Mouse (Mus musculus) midbrain, embryonic 11.5 days (tissue): ENCODE measurements around the gene Sbf2. TPM values are rescaled to one million over a fixed set of nuclear protein-coding genes. Genes with fewer than 3 reads are reported as not detected.
A peak's percentile ranks its signal among the peaks of the same experiment; 100 is the strongest.
"Not testable (repeated sequence)": the region's sequence is repeated elsewhere in the genome, so short reads cannot be mapped to it uniquely, and the experiment has no call there.

Source experiments
- ATAC-seq: fragments of 200-750 bp; cut with Nextera tagmentation; 2 replicates; pipeline ENCODE4 v1.8.0; 2017; ENCODE audit warnings: moderate TSS enrichment, moderate library complexity; ENCODE audit not compliant: low FRiP score
- DNase-seq: peaks from one replicate; pipeline ENCODE4 v3.0.0; 2015; ENCODE audit warnings: low spot score; ENCODE audit errors: missing footprints
- H3K27ac ChIP-seq: fragments of 300-500 bp; sonication (generic); 2 replicates; pipeline ENCODE4 v1.5.1; 2014; ENCODE audit warnings: low read depth, low read length
- H3K27me3 ChIP-seq: fragments of 300-500 bp; sonication (generic); 2 replicates; pipeline ENCODE4 v1.6.1; 2014; ENCODE audit warnings: mild to moderate bottlenecking, low read length, moderate library complexity, mixed read lengths; ENCODE audit not compliant: control insufficient read depth, insufficient read depth
- H3K36me3 ChIP-seq: fragments of 300-500 bp; sonication (generic); 2 replicates; pipeline ENCODE4 v1.6.1; 2014; ENCODE audit warnings: mild to moderate bottlenecking, low read length, moderate library complexity, mixed read lengths; ENCODE audit not compliant: control insufficient read depth, insufficient read depth
- H3K4me1 ChIP-seq: fragments of 300-500 bp; sonication (generic); 2 replicates; pipeline ENCODE4 v1.6.1; 2014; ENCODE audit warnings: low read length; ENCODE audit not compliant: control insufficient read depth, insufficient read depth
- H3K4me2 ChIP-seq: fragments of 300-500 bp; sonication (generic); 2 replicates; pipeline ENCODE4 v1.6.1; 2014; ENCODE audit warnings: mild to moderate bottlenecking, moderate library complexity
- H3K4me3 ChIP-seq: fragments of 300-500 bp; sonication (generic); 2 replicates; pipeline ENCODE4 v1.5.1; 2014; ENCODE audit warnings: low read depth, low read length
- H3K9ac ChIP-seq: fragments of 300-500 bp; sonication (generic); 2 replicates; pipeline ENCODE4 v1.6.1; 2014; ENCODE audit warnings: low read length
- H3K9me3 ChIP-seq: fragments of 300-500 bp; sonication (generic); 2 replicates; pipeline ENCODE4 v1.6.1; 2016; ENCODE audit warnings: low read length; ENCODE audit not compliant: control insufficient read depth
- WGBS: fragments of 180-500 bp; shearing (Covaris S2); extraction: QIAGEN DNeasy Blood & Tissue Kit; methylation state at CpG from one replicate; pipeline ENCODE4 v1.1.7; 2014; 5-methylcytosine and 5-hydroxymethylcytosine counted together
- polyA plus RNA-seq: library from polyadenylated mRNA; unstranded; fragments of >200 nt; fragmentation: Nextera tagmentation; extraction: Ambion mirVana; gene quantifications from 2 replicates; pipeline ENCODE4 v1.2.1, GENCODE M21; 2014

The Sbf2 gene
- polyA plus RNA-seq, 1 experiment from 2014 or later, result 34.6 TPM

DNA sequence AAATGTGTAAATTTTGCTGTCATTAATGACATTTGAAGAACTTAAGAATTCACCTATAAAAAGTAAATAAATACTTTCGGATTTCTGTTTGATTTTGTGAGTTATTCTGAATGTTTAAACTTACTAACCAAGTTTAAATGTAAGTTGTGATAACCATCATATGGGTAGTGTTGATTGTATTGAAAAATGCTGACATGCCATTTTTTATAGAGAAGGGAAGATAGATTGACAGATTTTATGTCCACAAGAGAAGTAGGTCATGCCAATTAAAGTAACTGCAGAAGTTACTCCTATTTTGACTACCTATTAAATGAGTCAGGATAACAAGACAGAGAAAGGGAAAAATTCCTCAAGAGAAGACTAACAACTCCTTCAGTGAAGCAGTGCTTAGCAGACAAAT, 53.1 kb downstream of the Sbf2 start:
- ATAC-seq (no peak), DNase-seq (no peak)
- H3K36me3 ChIP-seq, result no peaks in the 10 kb centered on the region
- no peak overlapping the region for H3K9ac ChIP-seq
- H3K4me1 ChIP-seq, result no peaks in the 10 kb centered on the region
- no peak overlapping the region for H3K4me2 ChIP-seq
- no peaks in the 10 kb centered on the region for H3K9me3 ChIP-seq
- H3K27me3 ChIP-seq, result no peaks in the 10 kb centered on the region
- 88% methylated on average over 1 of the region's 1 CpGs for WGBS
- no peak overlapping the region for H3K4me3 ChIP-seq
- H3K27ac ChIP-seq, result no peak overlapping the region

DNA sequence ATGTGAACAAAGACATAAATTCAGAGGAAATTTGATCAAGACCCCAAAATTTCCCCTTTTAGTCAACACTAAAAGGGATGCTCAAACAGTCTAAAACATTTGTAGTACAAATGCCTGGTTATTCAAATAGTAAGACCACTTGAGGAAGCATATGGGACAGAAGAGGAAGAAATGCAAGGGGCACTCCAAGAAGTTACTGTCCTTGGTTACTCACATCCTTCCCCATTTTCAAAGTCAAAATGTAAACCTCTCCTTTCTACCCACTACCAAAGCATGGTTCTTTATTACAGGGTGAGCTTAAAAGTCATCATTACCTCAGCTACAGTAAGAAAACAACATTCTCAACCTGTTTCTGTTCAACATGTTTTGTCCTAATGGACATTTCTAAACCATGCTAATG, 57.7 kb downstream of the Sbf2 start:
- Histone ChIP-seq H3K9me3 (no peaks in the 10 kb centered on the region), H3K36me3 (no peaks in the 10 kb centered on the region), H3K27me3 (no peaks in the 10 kb centered on the region), H3K4me1 (no peaks in the 10 kb centered on the region), H3K4me2 (no peak overlapping the region), H3K27ac (no peak overlapping the region), H3K4me3 (no peak overlapping the region), H3K9ac (no peak overlapping the region)
- ATAC-seq (no peak), DNase-seq (no peak)

DNA sequence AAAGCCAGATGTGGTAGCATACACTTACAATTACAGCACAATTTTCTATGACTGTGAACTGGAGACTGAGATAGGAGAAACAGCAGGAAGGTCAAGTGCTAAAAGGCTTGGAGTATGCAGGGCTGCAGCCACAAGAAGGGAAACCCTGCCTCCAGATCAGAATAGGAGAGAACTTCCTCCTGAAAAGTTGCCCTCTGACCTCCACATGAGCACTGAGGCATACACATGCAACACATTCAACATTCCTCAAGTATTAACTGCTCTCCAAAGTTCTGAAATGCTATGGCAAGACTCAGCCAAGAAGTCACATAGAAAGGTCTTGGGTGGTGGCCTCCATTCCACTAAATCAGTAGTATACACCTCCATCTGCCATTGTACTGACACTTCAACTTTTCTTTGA, 58.5 kb downstream of the Sbf2 start:
- no peak overlapping the region for H3K4me3 ChIP-seq
- no peak overlapping the region for H3K27ac ChIP-seq
- ATAC-seq (no peak), DNase-seq (no peak)
- no peak overlapping the region for H3K9ac ChIP-seq
- H3K27me3 ChIP-seq, result no peaks in the 10 kb centered on the region
- H3K9me3 ChIP-seq, result no peaks in the 10 kb centered on the region
- no peak overlapping the region for H3K4me2 ChIP-seq
- H3K36me3 ChIP-seq, result no peaks in the 10 kb centered on the region
- no peaks in the 10 kb centered on the region for H3K4me1 ChIP-seq

DNA sequence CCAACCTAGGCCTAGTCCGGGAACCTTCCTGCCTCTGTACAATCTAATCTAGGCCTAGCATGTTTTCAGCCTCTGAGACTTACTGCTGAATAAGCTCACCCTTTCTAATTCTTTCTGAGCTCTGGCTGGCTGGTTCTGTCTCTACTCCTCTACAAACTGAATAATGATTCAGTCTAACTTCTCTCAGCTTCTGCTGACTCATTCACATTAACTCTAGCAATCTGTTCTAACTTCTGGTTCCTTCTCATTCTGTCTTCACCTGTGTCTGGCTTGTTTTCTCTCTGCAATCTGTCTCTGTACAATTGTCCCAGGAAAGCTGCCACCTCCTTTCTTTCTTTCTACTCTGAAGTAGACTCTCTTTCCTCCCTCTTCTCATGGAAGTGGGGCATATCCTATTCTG, 59.5 kb downstream of the Sbf2 start:
- no peak overlapping the region for H3K4me3 ChIP-seq
- H3K27ac ChIP-seq, result no peak overlapping the region
- DNase-seq, result no peak
- H3K36me3 ChIP-seq, result no peaks in the 10 kb centered on the region
- ATAC-seq, result no peak
- H3K9ac ChIP-seq, result no peak overlapping the region
- no peak overlapping the region for H3K4me2 ChIP-seq
- 93% methylated on average over 1 of the region's 1 CpGs for WGBS
- H3K27me3 ChIP-seq, result no peaks in the 10 kb centered on the region
- H3K4me1 ChIP-seq, result no peaks in the 10 kb centered on the region
- no peaks in the 10 kb centered on the region for H3K9me3 ChIP-seq

DNA sequence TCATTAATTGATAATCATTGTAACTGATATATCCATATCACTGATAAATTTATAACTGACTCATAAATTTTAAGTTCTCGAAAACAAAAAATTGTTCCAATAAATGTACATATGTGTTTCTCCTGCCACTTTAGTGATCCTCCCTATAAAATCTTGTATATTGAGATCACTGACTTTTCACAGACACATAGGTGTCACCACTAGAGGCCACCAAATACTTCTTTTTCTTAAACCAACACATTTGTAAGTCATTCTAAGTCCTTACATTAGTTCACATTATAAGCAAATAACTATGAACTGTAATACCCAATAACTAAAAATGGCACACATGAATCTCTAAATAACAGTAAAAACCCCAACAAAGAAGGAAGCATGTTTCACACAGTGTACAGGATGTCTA, 66.5 kb downstream of the Sbf2 start:
- no peak overlapping the region for H3K4me3 ChIP-seq
- DNase-seq, result no peak

DNA sequence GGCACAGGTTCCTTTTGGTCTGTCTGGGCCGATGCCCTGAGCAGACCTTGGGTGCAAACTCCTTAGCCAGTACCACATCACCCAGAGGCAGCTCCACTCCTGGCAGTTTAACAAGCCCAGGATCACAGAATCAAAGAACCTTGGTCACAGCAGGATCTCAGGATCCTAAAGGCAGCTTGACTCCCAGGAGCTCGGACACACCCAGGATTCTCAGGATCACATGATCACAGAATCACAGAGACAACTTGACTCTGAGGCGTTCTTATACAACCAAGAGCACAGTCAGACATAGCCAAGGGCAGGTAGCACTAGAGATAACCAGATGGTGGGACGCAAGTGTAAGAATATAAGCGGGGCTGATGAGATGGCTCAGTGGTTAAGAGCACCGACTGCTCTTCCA, 71.4 kb downstream of the Sbf2 start:
- Histone ChIP-seq H3K4me2 (no peak overlapping the region), H3K27ac (no peak overlapping the region), H3K9me3 (no peaks in the 10 kb centered on the region), H3K36me3 (no peaks in the 10 kb centered on the region), H3K27me3 (no peaks in the 10 kb centered on the region), H3K9ac (no peak overlapping the region), H3K4me3 (no peak overlapping the region), H3K4me1 (no peaks in the 10 kb centered on the region)
- ATAC-seq, result no peak
- DNase-seq, result no peak
- 92% methylated on average over 6 of the region's 6 CpGs for WGBS

More for the DNA sequence above, 66.5 kb downstream of the Sbf2 start:
- H3K4me2 ChIP-seq, result no peak overlapping the region
- H3K9me3 ChIP-seq, result no peaks in the 10 kb centered on the region
- no peak overlapping the region for H3K27ac ChIP-seq
- H3K36me3 ChIP-seq, result no peaks in the 10 kb centered on the region
- no peak overlapping the region for H3K9ac ChIP-seq
- H3K4me1 ChIP-seq, result no peaks in the 10 kb centered on the region
- H3K27me3 ChIP-seq, result no peaks in the 10 kb centered on the region
- no peak for ATAC-seq
- 92% methylated on average over 1 of the region's 1 CpGs for WGBS

DNA sequence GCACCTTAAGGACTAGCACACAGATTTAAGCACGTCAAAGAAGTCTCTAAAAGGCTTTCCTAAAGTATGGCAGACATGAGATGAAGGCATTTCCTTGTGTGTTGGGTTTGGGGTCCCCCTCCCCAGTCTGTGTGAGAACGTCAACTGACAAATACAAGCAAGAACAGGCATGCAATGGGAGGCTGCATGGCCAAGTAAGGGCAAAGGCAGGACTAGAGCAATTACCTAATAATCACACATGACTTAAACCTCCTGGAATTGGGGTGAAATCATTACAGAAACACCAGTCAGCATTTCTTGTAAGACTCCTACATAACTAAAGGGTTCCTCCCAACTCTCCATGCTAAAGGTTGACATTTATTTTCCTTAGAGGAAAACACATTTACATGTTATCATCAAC, 75.5 kb downstream of the Sbf2 start:
- DNase-seq, result no peak
- H3K4me2 ChIP-seq, result no peak overlapping the region
- no peak overlapping the region for H3K9ac ChIP-seq
- H3K27ac ChIP-seq, result no peak overlapping the region
- ATAC-seq, result no peak
- no peak overlapping the region for H3K4me3 ChIP-seq
- WGBS, result 51% methylated on average over 2 of the region's 2 CpGs
- no peaks in the 10 kb centered on the region for H3K9me3 ChIP-seq
- H3K36me3 ChIP-seq, result no peaks in the 10 kb centered on the region
- H3K27me3 ChIP-seq, result no peaks in the 10 kb centered on the region
- H3K4me1 ChIP-seq, result no peaks in the 10 kb centered on the region

DNA sequence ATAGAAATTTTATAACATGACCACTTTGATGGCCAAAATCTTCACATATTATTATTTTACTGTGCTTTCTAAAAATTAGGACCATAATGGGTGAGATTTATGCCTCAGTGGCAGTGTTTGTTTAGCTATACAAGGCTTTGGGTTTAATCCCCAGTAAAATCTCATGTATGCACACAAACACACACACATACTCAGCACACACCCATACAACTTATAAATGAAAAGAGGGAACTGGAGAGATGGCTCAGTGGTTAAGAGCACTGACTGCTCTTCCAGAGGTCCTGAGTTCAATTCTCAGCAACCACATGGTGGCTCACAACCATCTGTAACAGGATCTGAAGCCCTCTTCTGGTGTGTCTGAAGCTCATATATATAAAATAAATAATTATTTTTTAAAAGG, 84.4 kb downstream of the Sbf2 start:
- not testable (repeated sequence) for ATAC-seq, H3K9me3 ChIP-seq, H3K27me3 ChIP-seq, H3K27ac ChIP-seq, H3K4me1 ChIP-seq, H3K4me2 ChIP-seq, H3K4me3 ChIP-seq, H3K9ac ChIP-seq, H3K36me3 ChIP-seq, DNase-seq

DNA sequence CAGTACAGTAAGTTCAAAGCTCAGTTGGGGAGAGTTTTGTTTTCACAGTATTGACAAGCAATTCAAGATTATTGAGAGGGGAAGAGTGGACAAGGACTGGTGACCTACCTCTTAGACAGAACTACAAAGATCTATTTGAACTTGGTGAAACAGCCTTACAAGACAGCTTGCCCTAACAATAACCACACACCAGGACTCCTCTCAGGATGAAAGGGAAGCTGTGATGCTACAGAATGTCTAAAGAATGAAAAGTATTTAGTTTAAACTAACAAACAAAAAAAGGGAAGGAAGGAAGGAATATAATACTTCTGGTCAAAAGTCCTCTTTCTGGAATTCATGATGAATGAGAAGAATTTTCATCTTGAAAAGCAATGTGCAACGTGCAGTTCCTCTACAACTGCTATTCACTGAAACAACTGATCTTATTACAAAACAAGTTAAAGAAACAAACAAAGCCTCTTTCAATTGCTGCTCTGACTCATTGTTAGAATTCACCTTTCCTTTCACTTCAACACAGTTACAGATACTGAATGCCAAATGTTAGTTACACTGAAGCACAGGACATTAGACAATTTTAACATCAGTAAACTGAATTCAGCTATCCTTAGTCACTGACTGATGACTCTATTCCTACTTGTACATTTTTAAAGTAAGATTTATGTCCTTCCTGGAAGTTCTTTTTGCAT, 89.5 kb downstream of the Sbf2 start:
- Histone ChIP-seq H3K4me1 (no peaks in the 10 kb centered on the region), H3K36me3 (no peaks in the 10 kb centered on the region), H3K9me3 (no peaks in the 10 kb centered on the region), H3K27ac (no peak overlapping the region), H3K9ac (no peak overlapping the region), H3K4me3 (no peak overlapping the region), H3K27me3 (no peaks in the 10 kb centered on the region), H3K4me2 (no peak overlapping the region)
- 47% methylated on average over 1 of the region's 1 CpGs for WGBS
- ATAC-seq, result no peak
- DNase-seq, result peak; percentile 82
